7 mouse cellular contexts compared by ENCODE assay signal in genomic region chr3:96172197-96173178, GRCm38 (mm10). TPM values are rescaled to one million over a fixed set of nuclear protein-coding genes. Genes with fewer than 3 reads are reported as not detected.
DNase-seq lines count a peak whose midpoint lies in the region; ATAC-seq and TF ChIP-seq lines count a peak whose summit lies in the region.

Gene Sf3b4 (plus strand): TSS chr3:96172332.

- intact Hi-C loops in left cerebral cortex, postnatal 25 days (cut with DNase I), result loop anchor here (2.0 kb wide), 1 partner anchor 68 kb away; the partner anchor contains the start of gene Otud7b

- no peaks in the 10 kb centered on the region for H3K9me3 ChIP-seq in midbrain, embryonic 10.5 days (replicated peaks)

- peak within 1 kb of the TSS; percentile 55 for H3K4me3 ChIP-seq in cortical plate, adult 2 months (ENCODE audit: insufficient read depth, low read length)
- H3K4me3 ChIP-seq in midbrain, embryonic 10.5 days, result peak within 1 kb of the TSS; percentile 92

- peak within 1 kb of the TSS; percentile 89 for H3K27ac ChIP-seq in cortical plate, adult 2 months (ENCODE audit: insufficient read depth, low read length)
- peak within 1 kb of the TSS; percentile 95 for H3K27ac ChIP-seq in midbrain, embryonic 10.5 days (replicated peaks)

- peaks cover 42% of the 10 kb centered on the region for H3K36me3 ChIP-seq in midbrain, embryonic 10.5 days

- no peak for TF ChIP-seq CTCF in cortical plate, adult 2 months (IDR thresholded peaks at IDR 0.05; ENCODE audit: extremely low read depth, insufficient read depth, low read length)

- no peaks in the 10 kb centered on the region for H3K27me3 ChIP-seq in midbrain, embryonic 10.5 days (ENCODE audit: low read depth, poor library complexity, severe bottlenecking)

- peaks cover 8% of the 10 kb centered on the region; the same call in 1 of the 2 replicates for H3K4me1 ChIP-seq in cortical plate, adult 2 months (ENCODE audit: control insufficient read depth, insufficient read depth, low read length)
- peaks cover 42% of the 10 kb centered on the region for H3K4me1 ChIP-seq in midbrain, embryonic 10.5 days

- under 1% methylated on average over 58 of the region's 58 CpGs for WGBS in midbrain, embryonic 10.5 days

- TF ChIP-seq POLR2A in cortical plate, adult 2 months (IDR thresholded peaks at IDR 0.05; ENCODE audit: extremely low read depth, insufficient read depth, low read length), result peak; percentile 88

- peak; percentile 87 to 96 for DNase-seq in adrenal gland, adult (ENCODE audit: inconsistent age in 2 of 2, low spot score in 1 of 2)
- peak; percentile 77 for DNase-seq in gastrocnemius, postnatal 10 days
- DNase-seq in left cerebral cortex, postnatal 25 days (ENCODE audit: low spot score in 2 of 2), result peak; percentile 87 to 91
- peak; percentile 96 for DNase-seq in midbrain, embryonic 10.5 days (ENCODE audit: low spot score)
- DNase-seq in right cerebral cortex, postnatal 4 days, result peak; percentile 82

- ATAC-seq in inflammation-experienced regulatory T-cells, adult 6 months, result peak; percentile 93

RNA-seq across cellular contexts. Expression of gene Sf3b4, which starts in this region (rescaled TPM):
- 46.0 and 51.1 TPM in 2 replicates for polyA plus RNA-seq in cortical plate, adult 2 months (2012; rRNA removed)
- 10 to 100 TPM; 18.4 to 22.5 TPM for total RNA-seq in gastrocnemius, postnatal 10 days (2021)
- polyA plus RNA-seq in inflammation-experienced regulatory T-cells, adult 6 months (2017; shearing (Covaris generic)), result 10 to 100 TPM; 53.4 to 82.6 (median 56.6) TPM
- 10 to 100 TPM; 39.6 to 43.4 TPM for total RNA-seq in left cerebral cortex, postnatal 25 days (2021)
- 262 and 271 TPM in 2 replicates for polyA plus RNA-seq in midbrain, embryonic 10.5 days (2016; fragmentation: Nextera tagmentation; extraction: Ambion mirVana)

Comparison
In these comparisons a context has a peak if more than half of its experiments do, and no peak if none do; other contexts are left out.
1. Peak in every context shown above with its lines: DNase-seq, ATAC-seq, H3K4me3 ChIP-seq and H3K27ac ChIP-seq.